Mouse (Mus musculus): Measurements from ENCODE around the gene Itpk1. TPM values are rescaled to one million over a fixed set of nuclear protein-coding genes. Genes with fewer than 3 reads are reported as not detected.

The Itpk1 gene
- polyA plus RNA-seq, 1 experiment: 34.2 TPM

GRCm38 (mm10) chr12:102702356-102703110 lies 2.2 kb downstream of the Itpk1 start:
- no peak for TF ChIP-seq POLR2A (IDR thresholded peaks at IDR 0.05; ENCODE audit: control insufficient read depth, extremely low read depth, insufficient read depth, low read length, poor library complexity)
- TF ChIP-seq CTCF (IDR thresholded peaks at IDR 0.05; ENCODE audit: borderline replicate concordance, control insufficient read depth, extremely low read depth, insufficient read depth, low read length, poor library complexity): 0 out of 2 replicates have a peak, but pooled peaks have one; percentile 21
- WGBS: 12% methylated on average over 15 of the region's 15 CpGs
- DNase-seq: peak; percentile 84
- peak overlapping the region; percentile 32 for H3K4me3 ChIP-seq (ENCODE audit: control insufficient read depth, insufficient read depth, low read length)
- no peaks in the 10 kb centered on the region for H3K27me3 ChIP-seq (ENCODE audit: control insufficient read depth, insufficient read depth, low read length)
- H3K4me1 ChIP-seq (replicated peaks; ENCODE audit: control insufficient read depth, insufficient read depth, low read length): peaks cover 59% of the 10 kb centered on the region
- H3K27ac ChIP-seq (ENCODE audit: control insufficient read depth, insufficient read depth, low read length): peak overlapping the region; percentile 77; the same call in 1 of the 2 replicates
- no peaks in the 10 kb centered on the region for H3K36me3 ChIP-seq (ENCODE audit: control insufficient read depth, insufficient read depth, low read length)

GRCm38 (mm10) chr12:102701691-102702207 lies 3.0 kb downstream of the Itpk1 start:
- DNase-seq: no peak
- no peaks in the 10 kb centered on the region for H3K27me3 ChIP-seq (ENCODE audit: control insufficient read depth, insufficient read depth, low read length)
- peaks cover 67% of the 10 kb centered on the region for H3K4me1 ChIP-seq (replicated peaks; ENCODE audit: control insufficient read depth, insufficient read depth, low read length)
- no peaks in the 10 kb centered on the region for H3K36me3 ChIP-seq (ENCODE audit: control insufficient read depth, insufficient read depth, low read length)
- no peak for TF ChIP-seq CTCF (IDR thresholded peaks at IDR 0.05; ENCODE audit: borderline replicate concordance, control insufficient read depth, extremely low read depth, insufficient read depth, low read length, poor library complexity)
- WGBS: 72% methylated on average over 5 of the region's 5 CpGs
- H3K4me3 ChIP-seq (ENCODE audit: control insufficient read depth, insufficient read depth, low read length): no peak overlapping the region
- no peak overlapping the region for H3K27ac ChIP-seq (ENCODE audit: control insufficient read depth, insufficient read depth, low read length)

GRCm38 (mm10) chr12:102700453-102700852 lies 4.3 kb downstream of the Itpk1 start:
- Histone ChIP-seq H3K27me3 (ENCODE audit: control insufficient read depth, insufficient read depth, low read length) (no peaks in the 10 kb centered on the region), H3K4me1 (replicated peaks; ENCODE audit: control insufficient read depth, insufficient read depth, low read length) (peaks cover 78% of the 10 kb centered on the region), H3K27ac (ENCODE audit: control insufficient read depth, insufficient read depth, low read length) (no peak overlapping the region), H3K36me3 (ENCODE audit: control insufficient read depth, insufficient read depth, low read length) (no peaks in the 10 kb centered on the region), H3K4me3 (ENCODE audit: control insufficient read depth, insufficient read depth, low read length) (no peak overlapping the region)
- TF ChIP-seq CTCF (IDR thresholded peaks at IDR 0.05; ENCODE audit: borderline replicate concordance, control insufficient read depth, extremely low read depth, insufficient read depth, low read length, poor library complexity) (no peak), POLR2A (IDR thresholded peaks at IDR 0.05; ENCODE audit: control insufficient read depth, extremely low read depth, insufficient read depth, low read length, poor library complexity) (no peak)
- WGBS: 88% methylated on average over 12 of the region's 12 CpGs
- no peak for DNase-seq

- no peaks in the 10 kb centered on the region for H3K27me3 ChIP-seq (ENCODE audit: control insufficient read depth, insufficient read depth, low read length)
- WGBS: 64% methylated on average over 1 of the region's 1 CpGs
- no peak for DNase-seq
- peaks cover 86% of the 10 kb centered on the region for H3K4me1 ChIP-seq (replicated peaks; ENCODE audit: control insufficient read depth, insufficient read depth, low read length)
- H3K4me3 ChIP-seq (ENCODE audit: control insufficient read depth, insufficient read depth, low read length): no peak overlapping the region
- H3K27ac ChIP-seq (ENCODE audit: control insufficient read depth, insufficient read depth, low read length): no peak overlapping the region
- TF ChIP-seq CTCF (IDR thresholded peaks at IDR 0.05; ENCODE audit: borderline replicate concordance, control insufficient read depth, extremely low read depth, insufficient read depth, low read length, poor library complexity): no peak
- TF ChIP-seq POLR2A (IDR thresholded peaks at IDR 0.05; ENCODE audit: control insufficient read depth, extremely low read depth, insufficient read depth, low read length, poor library complexity): no peak
- H3K36me3 ChIP-seq (ENCODE audit: control insufficient read depth, insufficient read depth, low read length): no peaks in the 10 kb centered on the region
Measured at GRCm38 (mm10) chr12:102699156-102699555, 5.6 kb downstream of the Itpk1 start.

GRCm38 (mm10) chr12:102698089-102698684 lies 6.5 kb downstream of the Itpk1 start:
- 5% methylated on average over 1 of the region's 1 CpGs for WGBS
- H3K36me3 ChIP-seq (ENCODE audit: control insufficient read depth, insufficient read depth, low read length): no peaks in the 10 kb centered on the region
- TF ChIP-seq POLR2A (IDR thresholded peaks at IDR 0.05; ENCODE audit: control insufficient read depth, extremely low read depth, insufficient read depth, low read length, poor library complexity): no peak
- TF ChIP-seq CTCF (IDR thresholded peaks at IDR 0.05; ENCODE audit: borderline replicate concordance, control insufficient read depth, extremely low read depth, insufficient read depth, low read length, poor library complexity): no peak
- DNase-seq: peak; percentile 45
- H3K27me3 ChIP-seq (ENCODE audit: control insufficient read depth, insufficient read depth, low read length): no peaks in the 10 kb centered on the region
- no peak overlapping the region for H3K4me3 ChIP-seq (ENCODE audit: control insufficient read depth, insufficient read depth, low read length)
- peak overlapping the region; percentile 50; the same call in 1 of the 2 replicates for H3K27ac ChIP-seq (ENCODE audit: control insufficient read depth, insufficient read depth, low read length)
- H3K4me1 ChIP-seq (replicated peaks; ENCODE audit: control insufficient read depth, insufficient read depth, low read length): peaks cover 76% of the 10 kb centered on the region

GRCm38 (mm10) chr12:102697381-102697780 lies 7.3 kb downstream of the Itpk1 start:
- WGBS: 77% methylated on average over 7 of the region's 7 CpGs
- TF ChIP-seq CTCF (IDR thresholded peaks at IDR 0.05; ENCODE audit: borderline replicate concordance, control insufficient read depth, extremely low read depth, insufficient read depth, low read length, poor library complexity): no peak
- DNase-seq: no peak
- no peak overlapping the region for H3K4me3 ChIP-seq (ENCODE audit: control insufficient read depth, insufficient read depth, low read length)
- H3K4me1 ChIP-seq (replicated peaks; ENCODE audit: control insufficient read depth, insufficient read depth, low read length): peaks cover 69% of the 10 kb centered on the region
- H3K27me3 ChIP-seq (ENCODE audit: control insufficient read depth, insufficient read depth, low read length): no peaks in the 10 kb centered on the region
- H3K36me3 ChIP-seq (ENCODE audit: control insufficient read depth, insufficient read depth, low read length): no peaks in the 10 kb centered on the region
- no peak overlapping the region for H3K27ac ChIP-seq (ENCODE audit: control insufficient read depth, insufficient read depth, low read length)
